ENCODE assay signal across 14 mouse cellular contexts in genomic region chr16:6889221-6889620, GRCm38 (mm10).
DNase-seq lines count a peak whose midpoint lies in the region; ATAC-seq and TF ChIP-seq lines count a peak whose summit lies in the region.
"Had no signal": no experiment of that assay in that cellular context is flagged by ENCODE, and none has a peak within 500 bp of the region (broad histone marks: within the 10 kb centered on the region; RNA-seq: fewer than 3 reads in every experiment).

No protein-coding gene starts in this region.

- H3K27ac ChIP-seq in lung, postnatal 0 days (ENCODE audit: low read length) = no peak overlapping the region
- no peak overlapping the region for H3K27ac ChIP-seq in liver, embryonic 11.5 days (ENCODE audit: low read depth, low read length)
- H3K27ac ChIP-seq: hindbrain, embryonic 10.5 days; limb, embryonic 15.5 days had no signal

- TF ChIP-seq CTCF in lung, postnatal 0 days (IDR thresholded peaks at IDR 0.05) = no peak

- no peaks in the 10 kb centered on the region for H3K27me3 ChIP-seq in lung, postnatal 0 days (replicated peaks; ENCODE audit: insufficient read depth, low read length)
- H3K27me3 ChIP-seq in liver, embryonic 11.5 days (replicated peaks; ENCODE audit: control insufficient read depth, insufficient read depth, low read length) = no peaks in the 10 kb centered on the region
- H3K27me3 ChIP-seq: limb, embryonic 15.5 days had no signal

- no peaks in the 10 kb centered on the region for H3K9me3 ChIP-seq in lung, postnatal 0 days (ENCODE audit: low read length)
- no peaks in the 10 kb centered on the region for H3K9me3 ChIP-seq in liver, embryonic 11.5 days (ENCODE audit: control insufficient read depth, low read length)
- H3K9me3 ChIP-seq: hindbrain, embryonic 10.5 days; limb, embryonic 15.5 days had no signal

- WGBS in lung, postnatal 0 days = 23% methylated on average over 4 of the region's 4 CpGs
- 28% methylated on average over 4 of the region's 4 CpGs for WGBS in liver, embryonic 11.5 days

- H3K36me3 ChIP-seq in lung, postnatal 0 days (ENCODE audit: insufficient read depth, low read length) = no peaks in the 10 kb centered on the region
- no peaks in the 10 kb centered on the region for H3K36me3 ChIP-seq in liver, embryonic 11.5 days (ENCODE audit: control insufficient read depth, insufficient read depth, low read length)
- H3K36me3 ChIP-seq: hindbrain, embryonic 10.5 days; limb, embryonic 15.5 days had no signal

- H3K4me1 ChIP-seq in lung, postnatal 0 days (ENCODE audit: insufficient read depth, low read depth, low read length) = no peaks in the 10 kb centered on the region
- H3K4me1 ChIP-seq in liver, embryonic 11.5 days (replicated peaks; ENCODE audit: control insufficient read depth, insufficient read depth, low read length) = no peaks in the 10 kb centered on the region
- H3K4me1 ChIP-seq: limb, embryonic 15.5 days had no signal

- H3K9ac ChIP-seq in lung, postnatal 0 days (replicated peaks; ENCODE audit: low read depth) = no peak overlapping the region
- no peak overlapping the region for H3K9ac ChIP-seq in liver, embryonic 11.5 days (ENCODE audit: low read depth, low read length)
- H3K9ac ChIP-seq: limb, embryonic 15.5 days had no signal

- ATAC-seq in lung, postnatal 0 days = peak; percentile 91
- ATAC-seq in liver, embryonic 11.5 days (replicated peaks; ENCODE audit: low FRiP score) = no peak

- DNase-seq in kidney, adult 9 months = peak; percentile 1
- DNase-seq in kidney, postnatal 36 days = no peak
- DNase-seq in NIH3T3 (ENCODE audit: low read depth) = peak; percentile 78
- DNase-seq in frontal cortex, postnatal 36 days (ENCODE audit: low spot score in 2 of 2) = peak; percentile 50 to 59
- DNase-seq in lung, postnatal 0 days (ENCODE audit: low spot score) = peak; percentile 54
- no peak for DNase-seq in retina, embryonic 14.5 days (ENCODE audit: low spot score)
- no peak for DNase-seq in liver, embryonic 11.5 days (ENCODE audit: low spot score)
- no peak for DNase-seq in cerebellum, postnatal 25 days
- DNase-seq: cerebellum, adult 9-11 months; thymus, postnatal 14 days had no signal

- H3K4me3 ChIP-seq in lung, postnatal 0 days (ENCODE audit: low read depth, low read length) = no peak overlapping the region
- H3K4me3 ChIP-seq in liver, embryonic 11.5 days (ENCODE audit: low read depth, low read length) = no peak overlapping the region
- H3K4me3 ChIP-seq: erythroblast, embryonic 14.5 days; hindbrain, embryonic 10.5 days; limb, embryonic 15.5 days had no signal

- no peak overlapping the region for H3K4me2 ChIP-seq in lung, postnatal 0 days (replicated peaks; ENCODE audit: low read depth, low read length)
- no peak overlapping the region for H3K4me2 ChIP-seq in liver, embryonic 11.5 days
- H3K4me2 ChIP-seq: limb, embryonic 15.5 days; midbrain, embryonic 11.5 days had no signal

- peak; percentile 87 for TF ChIP-seq EP300 in lung, postnatal 0 days (IDR thresholded peaks at IDR 0.05)

Comparison
In these comparisons a context has a peak if more than half of its experiments do, and no peak if none do; other contexts are left out.
1. DNase-seq: peak in kidney, adult 9 months (single experiment), NIH3T3 (single experiment), frontal cortex, postnatal 36 days (2 of 2) and lung, postnatal 0 days (single experiment); none in kidney, postnatal 36 days (0 of 2), retina, embryonic 14.5 days (single experiment), liver, embryonic 11.5 days (single experiment) and cerebellum, postnatal 25 days (0 of 2).